In genomic region chr17:64241544-64242292, GRCm38 (mm10) we compare ENCODE assay signal across 13 mouse cellular contexts.
DNase-seq lines count a peak whose midpoint lies in the region; ATAC-seq lines count a peak whose summit lies in the region.
"Had no signal": no experiment of that assay in that cellular context is flagged by ENCODE, and none has a peak within 500 bp of the region (broad histone marks: within the 10 kb centered on the region; RNA-seq: fewer than 3 reads in every experiment).

No protein-coding gene starts in this region.

- 47% methylated on average over 11 of the region's 11 CpGs for WGBS in stomach, embryonic 15.5 days

- H3K4me1 ChIP-seq in stomach, embryonic 15.5 days, result peaks cover 9% of the 10 kb centered on the region

- H3K9me3 ChIP-seq in stomach, embryonic 15.5 days, result no peaks in the 10 kb centered on the region
- H3K9me3 ChIP-seq: embryonic facial prominence, embryonic 12.5 days; limb, embryonic 13.5 days had no signal

- H3K4me2 ChIP-seq in stomach, embryonic 15.5 days, result no peak overlapping the region
- H3K4me2 ChIP-seq: embryonic facial prominence, embryonic 12.5 days; limb, embryonic 13.5 days had no signal

- no peak overlapping the region for H3K9ac ChIP-seq in stomach, embryonic 15.5 days
- H3K9ac ChIP-seq: embryonic facial prominence, embryonic 12.5 days; limb, embryonic 13.5 days had no signal

- peak; percentile 27 for DNase-seq in embryo, embryonic 11 days
- no peak for DNase-seq in embryo, embryonic 10 days (ENCODE audit: low spot score)
- DNase-seq in layer of hippocampus, adult 18-20 months (ENCODE audit: low spot score in 2 of 2), result peak; percentile 25 to 48
- DNase-seq in layer of hippocampus, adult 9-10 months (ENCODE audit: low spot score), result no peak
- peak; percentile 10 for DNase-seq in layer of hippocampus, adult 9-11 months
- no peak for DNase-seq in frontal cortex, postnatal 10 days (ENCODE audit: low spot score in 2 of 2)
- DNase-seq in urinary bladder, postnatal 36 days (ENCODE audit: low spot score in 2 of 2), result no peak
- DNase-seq: gastrocnemius, postnatal 10 days; right cerebral cortex, postnatal 25 days; thymus, adult 2 months had no signal

- H3K27ac ChIP-seq in stomach, embryonic 15.5 days, result peak overlapping the region; percentile 55
- H3K27ac ChIP-seq: embryonic facial prominence, embryonic 12.5 days; limb, embryonic 13.5 days had no signal

- ATAC-seq in stomach, embryonic 15.5 days (ENCODE audit: insufficient read depth, low FRiP score, low read depth), result peak; percentile 75; the same call in 1 of the 2 replicates

- no peak overlapping the region for H3K4me3 ChIP-seq in stomach, embryonic 15.5 days (replicated peaks)
- H3K4me3 ChIP-seq: embryonic facial prominence, embryonic 12.5 days; limb, embryonic 13.5 days had no signal

- H3K36me3 ChIP-seq in stomach, embryonic 15.5 days, result no peaks in the 10 kb centered on the region
- H3K36me3 ChIP-seq: embryonic facial prominence, embryonic 12.5 days; limb, embryonic 13.5 days had no signal

- H3K27me3 ChIP-seq in stomach, embryonic 15.5 days (replicated peaks), result no peaks in the 10 kb centered on the region
- H3K27me3 ChIP-seq: embryonic facial prominence, embryonic 12.5 days; limb, embryonic 13.5 days had no signal

Comparison
In these comparisons a context has a peak if more than half of its experiments do, and no peak if none do; other contexts are left out.
1. DNase-seq: peak in embryo, embryonic 11 days (single experiment), layer of hippocampus, adult 18-20 months (2 of 2) and layer of hippocampus, adult 9-11 months (single experiment); none in embryo, embryonic 10 days (single experiment), layer of hippocampus, adult 9-10 months (single experiment), frontal cortex, postnatal 10 days (0 of 2) and urinary bladder, postnatal 36 days (0 of 2).